Comparison of ENCODE assay signal across 9 mouse cellular contexts in the genomic region with DNA sequence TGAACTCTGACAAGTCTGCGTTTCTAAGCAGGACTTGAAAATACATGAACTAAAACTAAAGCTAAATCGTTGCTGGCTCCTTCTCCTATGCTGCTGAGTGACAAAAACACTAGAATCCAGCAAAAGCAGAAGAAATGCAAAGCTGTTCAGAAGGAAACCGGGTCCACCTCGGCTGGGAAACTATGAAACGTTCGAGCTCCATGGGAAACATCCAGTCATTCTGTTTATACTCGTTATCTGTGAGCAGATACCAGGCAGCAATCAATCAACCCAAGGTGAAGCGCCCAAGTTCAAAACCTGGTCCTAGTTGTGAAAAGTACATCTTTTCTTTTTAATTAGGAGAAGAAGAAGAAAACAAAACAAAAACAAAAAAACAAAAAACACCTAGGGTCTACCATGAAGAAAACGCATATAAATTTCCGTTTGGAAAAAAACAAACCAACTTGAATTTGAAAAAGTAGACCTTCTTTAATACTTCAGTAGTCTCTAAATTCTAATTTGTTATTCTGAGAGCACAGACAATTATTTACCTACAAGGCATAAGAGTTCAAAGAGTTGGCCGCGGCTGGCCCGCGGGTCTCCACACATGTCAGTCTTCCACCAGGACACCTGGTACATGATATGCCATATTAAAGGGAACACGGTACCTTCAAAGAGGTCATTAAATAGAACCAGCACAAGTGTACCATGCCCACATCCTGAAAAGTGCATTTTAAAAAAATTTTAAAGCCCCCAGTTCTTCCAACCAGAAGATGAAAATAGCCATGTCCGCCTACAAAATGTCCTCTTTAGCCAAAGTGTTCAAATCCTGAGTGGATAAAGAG. TPM values are rescaled to one million over a fixed set of nuclear protein-coding genes. Genes with fewer than 3 reads are reported as not detected.
DNase-seq lines count a peak whose midpoint lies in the region; ATAC-seq lines count a peak whose summit lies in the region.
"Had no signal": no experiment of that assay in that cellular context is flagged by ENCODE, and none has a peak within 500 bp of the region (broad histone marks: within the 10 kb centered on the region; RNA-seq: fewer than 3 reads in every experiment).

No protein-coding gene starts in this region.

- peak overlapping the region; percentile 77 to 81 for H3K4me3 ChIP-seq in heart, embryonic 14.5 days (ENCODE audit: control insufficient read depth in 1 of 2, insufficient read depth in 1 of 2, low read depth in 1 of 2, low read length in 2 of 2)
- peak overlapping the region; percentile 90 for H3K4me3 ChIP-seq in hindbrain, embryonic 11.5 days (ENCODE audit: low read depth, low read length)
- peak overlapping the region; percentile 91 for H3K4me3 ChIP-seq in midbrain, embryonic 11.5 days (ENCODE audit: low read depth, low read length)

- intact Hi-C loops in heart, postnatal 14 days (cut with DNase I) = no loop called here
- intact Hi-C loops in gastrocnemius, postnatal 14 days (cut with DNase I; ENCODE audit: low total_unique reads) = no loop called here

- no peak for DNase-seq in heart, postnatal 14 days
- peak; percentile 42 to 53 for DNase-seq in adrenal gland, postnatal 36 days
- no peak for DNase-seq in hindbrain, embryonic 11.5 days (ENCODE audit: low spot score)
- peak; percentile 71 for DNase-seq in midbrain, embryonic 11.5 days (ENCODE audit: low spot score, missing footprints)
- no peak for DNase-seq in gastrocnemius, postnatal 14 days
- DNase-seq in retina, postnatal 1 day = no peak
- DNase-seq in cerebellum, adult 9-11 months = no peak
- DNase-seq: lung, postnatal 10 days had no signal

- no peaks in the 10 kb centered on the region for H3K36me3 ChIP-seq in heart, embryonic 14.5 days (ENCODE audit: control insufficient read depth, insufficient read depth, low read length)
- no peaks in the 10 kb centered on the region for H3K36me3 ChIP-seq in hindbrain, embryonic 11.5 days (ENCODE audit: control insufficient read depth, insufficient read depth, low read length)
- no peaks in the 10 kb centered on the region for H3K36me3 ChIP-seq in midbrain, embryonic 11.5 days (ENCODE audit: control insufficient read depth, insufficient read depth, low read length)

- peak overlapping the region; percentile 82 for H3K9ac ChIP-seq in heart, embryonic 14.5 days (ENCODE audit: low read length)
- H3K9ac ChIP-seq in hindbrain, embryonic 11.5 days (ENCODE audit: low read depth, low read length) = no peak overlapping the region
- H3K9ac ChIP-seq in midbrain, embryonic 11.5 days (ENCODE audit: low read length) = peak overlapping the region; percentile 70; the same call in 1 of the 2 replicates

- no peaks in the 10 kb centered on the region for H3K27me3 ChIP-seq in heart, embryonic 14.5 days (ENCODE audit: control insufficient read depth, insufficient read depth, low read length)
- no peaks in the 10 kb centered on the region for H3K27me3 ChIP-seq in hindbrain, embryonic 11.5 days (ENCODE audit: control insufficient read depth, insufficient read depth, low read length)
- no peaks in the 10 kb centered on the region for H3K27me3 ChIP-seq in midbrain, embryonic 11.5 days (ENCODE audit: control insufficient read depth, insufficient read depth, low read length)

- H3K4me1 ChIP-seq in heart, embryonic 14.5 days (ENCODE audit: control insufficient read depth in 2 of 2, insufficient read depth in 2 of 2, low read length in 2 of 2) = peaks cover 7 to 9% of the 10 kb centered on the region in 2 experiments; a peak in 2 of 4 replicates
- H3K4me1 ChIP-seq in hindbrain, embryonic 11.5 days (replicated peaks; ENCODE audit: control insufficient read depth, insufficient read depth, low read length) = no peaks in the 10 kb centered on the region
- peaks cover 5% of the 10 kb centered on the region for H3K4me1 ChIP-seq in midbrain, embryonic 11.5 days (ENCODE audit: control insufficient read depth, insufficient read depth, low read length)

- H3K27ac ChIP-seq in heart, embryonic 14.5 days (replicated peaks in 1 of 2; ENCODE audit: control insufficient read depth in 1 of 2, insufficient read depth in 1 of 2, low read depth in 2 of 2, low read length in 2 of 2) = no peak overlapping the region
- no peak overlapping the region for H3K27ac ChIP-seq in hindbrain, embryonic 11.5 days (ENCODE audit: low read depth, low read length)
- no peak overlapping the region for H3K27ac ChIP-seq in midbrain, embryonic 11.5 days (ENCODE audit: low read depth, low read length)

- H3K4me2 ChIP-seq in heart, embryonic 14.5 days (ENCODE audit: low read length) = peak overlapping the region; percentile 67
- H3K4me2 ChIP-seq in hindbrain, embryonic 11.5 days (replicated peaks; ENCODE audit: low read depth, low read length) = peak overlapping the region; percentile 94
- H3K4me2 ChIP-seq in midbrain, embryonic 11.5 days = peak overlapping the region; percentile 90

- no peak for ATAC-seq in heart, embryonic 14.5 days (ENCODE audit: insufficient number of reproducible peaks, insufficient read depth, low FRiP score, low read depth)
- no peak for ATAC-seq in hindbrain, embryonic 11.5 days (ENCODE audit: low FRiP score)
- ATAC-seq in midbrain, embryonic 11.5 days (ENCODE audit: low FRiP score) = no peak

- 33% methylated on average over 16 of the region's 16 CpGs for WGBS in heart, embryonic 14.5 days
- WGBS in hindbrain, embryonic 11.5 days = 57% methylated on average over 16 of the region's 16 CpGs
- 70% methylated on average over 16 of the region's 16 CpGs for WGBS in midbrain, embryonic 11.5 days

- H3K9me3 ChIP-seq in heart, embryonic 14.5 days (ENCODE audit: control insufficient read depth, low read length) = no peaks in the 10 kb centered on the region
- H3K9me3 ChIP-seq in hindbrain, embryonic 11.5 days (ENCODE audit: control insufficient read depth, low read length) = no peaks in the 10 kb centered on the region
- H3K9me3 ChIP-seq in midbrain, embryonic 11.5 days (ENCODE audit: control insufficient read depth, low read length) = no peaks in the 10 kb centered on the region

RNA-seq across cellular contexts. Expression of a gene that starts 1.4 kb away (rescaled TPM):
- polyA plus RNA-seq in heart, embryonic 14.5 days (2014; fragmentation: Nextera tagmentation; extraction: Ambion mirVana) = 4.8 and 6.8 TPM in 2 replicates
- total RNA-seq in heart, postnatal 14 days (2021) = 10 to 100 TPM in 1 of 2 experiments, 1 to 10 TPM in 1; 9.9 to 10.9 TPM
- 100 to 1,000 TPM; 121 to 160 TPM for total RNA-seq in adrenal gland, postnatal 36 days (2021)
- polyA plus RNA-seq in hindbrain, embryonic 11.5 days (2014; fragmentation: Nextera tagmentation; extraction: Ambion mirVana) = 5.5 and 6.2 TPM in 2 replicates
- 4.6 and 5.5 TPM in 2 replicates for polyA plus RNA-seq in midbrain, embryonic 11.5 days (2014; fragmentation: Nextera tagmentation; extraction: Ambion mirVana)
- 1 to 10 TPM; 4.9 to 5.9 TPM for total RNA-seq in gastrocnemius, postnatal 14 days (2021)

Comparison
In these comparisons a context has a peak if more than half of its experiments do, and no peak if none do; other contexts are left out.
1. DNase-seq: peak in adrenal gland, postnatal 36 days (2 of 2) and midbrain, embryonic 11.5 days (single experiment); none in heart, postnatal 14 days (0 of 2), hindbrain, embryonic 11.5 days (single experiment), gastrocnemius, postnatal 14 days (single experiment), retina, postnatal 1 day (single experiment) and cerebellum, adult 9-11 months (single experiment).
2. RNA of a gene that starts 1.4 kb away (total RNA-seq): 121 to 160 TPM in adrenal gland, postnatal 36 days; 9.9 to 10.9 TPM in heart, postnatal 14 days and 4.9 to 5.9 TPM in gastrocnemius, postnatal 14 days; every median in the first group is over 10 times any median in the second.
3. Peak in every context shown above with its lines, with median percentiles within 50 percentile points of each other: H3K4me2 ChIP-seq and H3K4me3 ChIP-seq.